ENCODE assay signal across 8 mouse cellular contexts in genomic region chr13:80886664-80887210, GRCm38 (mm10). TPM values are rescaled to one million over a fixed set of nuclear protein-coding genes. Genes with fewer than 3 reads are reported as not detected.
DNase-seq lines count a peak whose midpoint lies in the region; TF ChIP-seq lines count a peak whose summit lies in the region.

No protein-coding gene starts in this region.

- H3K27ac ChIP-seq in layer of hippocampus, adult 2 months = peak overlapping the region; percentile 99

- no peak for DNase-seq in layer of hippocampus, adult 2 months (ENCODE audit: low spot score in 2 of 2)
- no peak for DNase-seq in layer of hippocampus, postnatal 36 days
- DNase-seq in c-Kit-negative CD71-positive TER-119-positive erythroid progenitor cells, embryonic 14.5 days (ENCODE audit: low read depth, low spot score) = peak; percentile 38
- peak; percentile 26 for DNase-seq in hindlimb bud, embryonic 11.5 days (ENCODE audit: extremely low spot score, low read depth, low spot score)
- peak; percentile 26 for DNase-seq in neural tube, embryonic 10.5 days (ENCODE audit: extremely low spot score, low spot score)
- no peak for DNase-seq in right cerebral cortex, postnatal 25 days
- no peak for DNase-seq in layer of hippocampus, postnatal 25 days (ENCODE audit: extremely low spot score in 1 of 2, low spot score in 1 of 2)
- DNase-seq in ovary, adult 18-20 months (ENCODE audit: low spot score) = no peak

- peak overlapping the region; percentile 77 for H3K4me3 ChIP-seq in layer of hippocampus, adult 2 months

- no peak for TF ChIP-seq CTCF in layer of hippocampus, adult 2 months (conservative IDR thresholded peaks at IDR 0.05)

RNA-seq across cellular contexts. Expression of gene Arrdc3, which starts 3.6 kb away (rescaled TPM):
- 10 to 100 TPM; 35.1 to 46.5 TPM for total RNA-seq in layer of hippocampus, adult 2 months (2021)
- total RNA-seq in layer of hippocampus, postnatal 36 days (2021) = 10 to 100 TPM; 42.8 to 46.5 TPM
- total RNA-seq in layer of hippocampus, postnatal 25 days (2021) = 10 to 100 TPM; 39.3 to 43.5 TPM

Comparison
In these comparisons a context has a peak if more than half of its experiments do, and no peak if none do; other contexts are left out.
1. DNase-seq: peak in c-Kit-negative CD71-positive TER-119-positive erythroid progenitor cells, embryonic 14.5 days (single experiment), hindlimb bud, embryonic 11.5 days (single experiment) and neural tube, embryonic 10.5 days (single experiment); none in layer of hippocampus, adult 2 months (0 of 2), layer of hippocampus, postnatal 36 days (0 of 2), right cerebral cortex, postnatal 25 days (single experiment), layer of hippocampus, postnatal 25 days (0 of 2) and ovary, adult 18-20 months (single experiment).